Mouse (Mus musculus): ENCODE measurements around the gene Phactr3. TPM values are rescaled to one million over a fixed set of nuclear protein-coding genes. Genes with fewer than 3 reads are reported as not detected.

The Phactr3 gene
- total and polyA plus RNA-seq, 3 experiments = not detected

GRCm38 (mm10) chr2:178272350-178272749 lies 153.6 kb downstream of the Phactr3 start:
- TF ChIP-seq SMC3 (IDR thresholded peaks at IDR 0.05; ENCODE audit: low read depth, low read length) (no peak), ZC3H11A (IDR thresholded peaks at IDR 0.05; ENCODE audit: low read depth, low read length) (no peak), NELFE (IDR thresholded peaks at IDR 0.05; ENCODE audit: low read depth, low read length) (no peak), RAD21 (IDR thresholded peaks at IDR 0.05; ENCODE audit: low read depth, low read length) (no peak), MXI1 (IDR thresholded peaks at IDR 0.05; ENCODE audit: low read depth, low read length) (no peak), MEF2A (IDR thresholded peaks at IDR 0.05; ENCODE audit: extremely low read depth, insufficient replicate concordance, low read depth, low read length, poor library complexity, severe bottlenecking) (no peak), GATA1 (IDR thresholded peaks at IDR 0.05; ENCODE audit: low read depth, low read length) (no peak), MAX (IDR thresholded peaks at IDR 0.05; ENCODE audit: low read length) (no peak), BHLHE40 (IDR thresholded peaks at IDR 0.05; ENCODE audit: borderline replicate concordance, low read depth, low read length) (no peak), CTCF (IDR thresholded peaks at IDR 0.05 in 2 of 3, conservative IDR thresholded peaks at IDR 0.05 in 1 of 3; ENCODE audit: control insufficient read depth in 1 of 3, insufficient read depth in 1 of 3, low read depth in 2 of 3, low read length in 3 of 3, poor library complexity in 1 of 3, severe bottlenecking in 1 of 3) (no peak), EP300 (IDR thresholded peaks at IDR 0.05; ENCODE audit: low read depth in 1 of 2, low read length in 2 of 2) (no peak), POLR2AphosphoS5 (IDR thresholded peaks at IDR 0.05; ENCODE audit: borderline replicate concordance, low read depth, low read length) (no peak), ETS1 (IDR thresholded peaks at IDR 0.05; ENCODE audit: low read depth, low read length) (no peak)

GRCm38 (mm10) chr2:178274126-178274525 lies 155.4 kb downstream of the Phactr3 start:
- no peak for DNase-seq (ENCODE audit: low read depth, low spot score)
- Histone ChIP-seq H3K4me1 (ENCODE audit: control insufficient read depth in 1 of 2, insufficient read depth in 2 of 2, low read length in 2 of 2) (no peaks in the 10 kb centered on the region), H3K79me2 (ENCODE audit: control insufficient read depth, insufficient read depth, low read length, poor library complexity) (no peaks in the 10 kb centered on the region), H3K9ac (ENCODE audit: control insufficient read depth, low read depth, low read length, poor library complexity, severe bottlenecking) (no peak overlapping the region), H3K27me3 (ENCODE audit: control insufficient read depth in 1 of 2, insufficient read depth in 2 of 2, low read length in 2 of 2) (no peaks in the 10 kb centered on the region), H3K4me3 (ENCODE audit: control insufficient read depth in 1 of 2, insufficient read depth in 1 of 2, low read depth in 2 of 2, low read length in 2 of 2) (no peak overlapping the region), H3K27ac (ENCODE audit: control insufficient read depth, low read depth, low read length) (no peak overlapping the region), H3K36me3 (ENCODE audit: control insufficient read depth in 1 of 2, insufficient read depth in 2 of 2, low read length in 2 of 2) (no peaks in the 10 kb centered on the region), H3K9me3 (replicated peaks; ENCODE audit: insufficient read depth, low read length) (no peaks in the 10 kb centered on the region; the same call in 1 of the 2 replicates)
- TF ChIP-seq MAFK (IDR thresholded peaks at IDR 0.05; ENCODE audit: borderline replicate concordance, low read depth, low read length) = no peak
- TF ChIP-seq ELF1 (IDR thresholded peaks at IDR 0.05; ENCODE audit: low read depth, low read length) = no peak
- no peak for TF ChIP-seq GATA1 (IDR thresholded peaks at IDR 0.05; ENCODE audit: low read depth, low read length)
- no peak for TF ChIP-seq NELFE (IDR thresholded peaks at IDR 0.05; ENCODE audit: low read depth, low read length)
- TF ChIP-seq POLR2AphosphoS5 (IDR thresholded peaks at IDR 0.05; ENCODE audit: borderline replicate concordance, low read depth, low read length) = no peak
- no peak for TF ChIP-seq EP300 (IDR thresholded peaks at IDR 0.05; ENCODE audit: low read depth in 1 of 2, low read length in 2 of 2)
- no peak for TF ChIP-seq POLR2A (IDR thresholded peaks at IDR 0.05; ENCODE audit: control insufficient read depth in 1 of 2, insufficient read depth in 1 of 2, low read depth in 1 of 2, low read length in 2 of 2, poor library complexity in 1 of 2)
- no peak for TF ChIP-seq CTCF (IDR thresholded peaks at IDR 0.05 in 2 of 3, conservative IDR thresholded peaks at IDR 0.05 in 1 of 3; ENCODE audit: control insufficient read depth in 1 of 3, insufficient read depth in 1 of 3, low read depth in 2 of 3, low read length in 3 of 3, poor library complexity in 1 of 3, severe bottlenecking in 1 of 3)
- TF ChIP-seq USF1 (IDR thresholded peaks at IDR 0.05; ENCODE audit: low read depth, low read length) = no peak
- no peak for TF ChIP-seq MYB (IDR thresholded peaks at IDR 0.05; ENCODE audit: low read depth, low read length)

More at GRCm38 (mm10) chr2:178272350-178272749, 153.6 kb downstream of the Phactr3 start:
- H3K36me3 ChIP-seq (ENCODE audit: control insufficient read depth in 1 of 2, insufficient read depth in 2 of 2, low read length in 2 of 2) = no peaks in the 10 kb centered on the region
- H3K4me3 ChIP-seq (ENCODE audit: control insufficient read depth in 1 of 2, insufficient read depth in 1 of 2, low read depth in 2 of 2, low read length in 2 of 2) = no peak overlapping the region
- no peak overlapping the region for H3K9ac ChIP-seq (ENCODE audit: control insufficient read depth, low read depth, low read length, poor library complexity, severe bottlenecking)
- no peak for DNase-seq (ENCODE audit: low read depth, low spot score)
- no peaks in the 10 kb centered on the region for H3K4me1 ChIP-seq (ENCODE audit: control insufficient read depth in 1 of 2, insufficient read depth in 2 of 2, low read length in 2 of 2)
- H3K27ac ChIP-seq (ENCODE audit: control insufficient read depth, low read depth, low read length) = no peak overlapping the region
- H3K79me2 ChIP-seq (ENCODE audit: control insufficient read depth, insufficient read depth, low read length, poor library complexity) = no peaks in the 10 kb centered on the region
- no peaks in the 10 kb centered on the region for H3K27me3 ChIP-seq (ENCODE audit: control insufficient read depth in 1 of 2, insufficient read depth in 2 of 2, low read length in 2 of 2)
- no peaks in the 10 kb centered on the region; the same call in 1 of the 2 replicates for H3K9me3 ChIP-seq (replicated peaks; ENCODE audit: insufficient read depth, low read length)

Data from MEL (cell line).